Mouse (Mus musculus) G1E (cell line): Measurements from ENCODE around the gene Wwc2.

Source experiments
- CTCF ChIP-seq: IDR thresholded peaks from 2 replicates; pipeline ENCODE4 v1.5.1; 2012; ENCODE audit warnings: low read depth, low read length, inconsistent platforms, mixed read lengths
- TAL1 ChIP-seq: conservative IDR thresholded peaks from 2 replicates; pipeline ENCODE4 v1.6.1; 2012; ENCODE audit warnings: low read depth, low read length, inconsistent platforms, mixed read lengths

DNA sequence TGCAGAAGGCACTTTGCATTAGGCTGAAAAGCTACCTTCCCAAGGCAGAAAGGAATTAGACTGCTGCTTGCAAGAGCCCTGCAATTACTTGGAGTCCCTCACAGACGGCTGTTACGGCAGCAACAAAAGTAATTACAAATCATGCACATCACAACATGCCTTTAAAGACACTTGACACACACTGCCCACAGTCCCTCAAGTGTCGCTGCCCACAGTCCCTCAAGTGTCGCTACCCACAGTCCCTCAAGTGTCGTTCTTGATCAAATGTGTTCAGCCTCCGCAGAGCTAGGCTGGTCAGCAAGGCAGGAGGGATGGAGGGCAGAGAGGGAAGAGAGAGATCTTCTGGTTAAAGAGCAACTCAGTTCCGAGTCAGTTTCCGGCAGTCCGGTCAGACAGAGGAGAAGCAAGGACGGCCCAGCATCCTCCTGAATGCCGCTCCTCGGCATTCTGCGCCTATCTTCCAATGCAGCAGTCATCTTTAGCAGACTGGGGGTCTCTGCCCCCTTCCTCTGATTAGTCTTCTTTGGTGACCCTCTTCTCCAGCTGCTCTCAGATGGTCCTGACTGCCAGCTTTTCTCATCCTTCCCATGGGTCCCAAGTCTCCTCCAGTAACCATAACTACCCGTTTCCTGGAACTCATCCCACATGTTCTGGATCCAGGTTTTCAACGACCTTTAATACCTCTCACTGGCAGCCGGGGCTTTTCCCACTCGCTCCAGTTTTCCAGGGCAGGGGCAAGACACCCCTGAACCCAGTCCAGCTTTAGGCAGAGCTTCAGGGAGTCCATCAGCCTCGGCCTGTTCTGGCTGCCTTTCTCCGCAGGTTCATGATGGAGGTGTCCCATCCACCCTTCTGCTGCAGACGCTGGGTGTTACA, 23.4 kb downstream of the Wwc2 start:
- TF ChIP-seq CTCF (no peak), TAL1 (no peak)
